Mouse (Mus musculus): ENCODE measurements around the gene Rnf180. TPM values are rescaled to one million over a fixed set of nuclear protein-coding genes. Genes with fewer than 3 reads are reported as not detected.

Rnf180 gene
- polyA plus RNA-seq, 1 experiment from 2014 or later: 3.2 TPM

DNA sequence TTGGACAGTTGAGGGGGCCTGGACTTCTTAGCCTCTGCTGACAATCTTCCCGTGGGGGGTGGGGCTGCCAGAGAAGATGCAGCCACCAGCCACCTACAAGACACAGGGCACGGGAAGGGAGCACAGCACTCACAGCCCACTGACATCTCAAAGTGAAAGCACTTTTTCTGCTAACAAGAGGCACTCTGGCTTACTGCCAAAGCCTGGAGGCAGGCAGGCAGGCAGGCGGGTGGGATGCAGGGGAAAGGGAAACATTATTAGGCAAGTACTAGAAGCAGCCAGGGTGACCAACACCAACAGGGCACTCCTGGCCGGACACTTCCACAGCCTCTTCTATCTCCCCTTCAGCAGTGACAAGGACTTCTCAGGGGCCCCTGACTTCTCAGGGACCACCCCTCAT is 2.8 kb downstream of the Rnf180 start:
- H3K27ac ChIP-seq: no peak overlapping the region
- H3K36me3 ChIP-seq: no peaks in the 10 kb centered on the region
- H3K9me3 ChIP-seq: no peaks in the 10 kb centered on the region
- WGBS: 28% methylated on average over 4 of the region's 4 CpGs
- DNase-seq (ENCODE audit: low spot score): no peak
- H3K27me3 ChIP-seq (ENCODE audit: insufficient read depth, poor library complexity, severe bottlenecking): peaks cover 13% of the 10 kb centered on the region
- no peak overlapping the region for H3K4me3 ChIP-seq
- H3K4me1 ChIP-seq: peaks cover 7% of the 10 kb centered on the region

DNA sequence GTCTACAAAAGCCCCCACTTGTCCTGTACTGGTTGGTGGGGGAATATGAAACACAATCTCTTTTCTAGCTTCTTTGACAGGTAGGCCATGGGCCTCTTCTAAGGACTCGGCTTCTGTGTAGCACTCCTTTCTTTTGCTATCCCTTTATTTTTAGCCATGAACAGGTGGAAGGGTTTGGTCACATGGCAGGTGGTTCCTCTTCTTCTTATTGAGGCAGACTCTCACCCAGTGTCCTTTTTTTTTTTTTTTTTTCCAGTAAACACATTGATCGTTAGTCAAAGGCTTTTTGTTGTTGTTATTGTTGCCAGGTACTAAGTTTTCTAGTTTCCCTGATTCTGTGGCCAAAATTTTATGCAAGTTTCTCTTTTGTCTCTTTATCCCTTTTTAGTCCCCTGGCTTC is 4.0 kb downstream of the Rnf180 start:
- H3K4me1 ChIP-seq: peaks cover 7% of the 10 kb centered on the region
- no peaks in the 10 kb centered on the region for H3K9me3 ChIP-seq
- H3K27me3 ChIP-seq (ENCODE audit: insufficient read depth, poor library complexity, severe bottlenecking): peaks cover 10% of the 10 kb centered on the region
- H3K36me3 ChIP-seq: no peaks in the 10 kb centered on the region
- WGBS: 90% methylated on average over 2 of the region's 2 CpGs
- no peak overlapping the region for H3K27ac ChIP-seq
- no peak for DNase-seq (ENCODE audit: low spot score)
- no peak overlapping the region for H3K4me3 ChIP-seq

DNA sequence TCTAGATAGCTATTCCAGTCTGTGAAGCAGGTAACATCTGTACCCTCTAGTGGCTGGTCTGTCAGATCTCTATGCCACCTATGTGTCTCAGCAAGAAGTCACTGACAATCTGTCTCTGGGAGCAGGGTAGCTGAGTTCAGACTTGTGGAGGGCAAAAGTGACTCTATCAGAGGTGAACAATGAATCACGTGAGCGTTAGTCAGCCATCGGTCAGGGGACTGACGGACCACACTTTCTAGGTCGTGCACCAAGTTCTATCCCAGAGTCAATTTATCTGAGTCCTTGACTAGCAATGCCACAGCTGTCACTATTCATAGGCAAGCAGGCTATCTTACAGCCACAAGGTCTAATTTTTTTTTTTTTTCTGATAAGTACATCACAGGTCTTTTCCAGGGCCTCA is 4.6 kb downstream of the Rnf180 start:
- H3K9me3 ChIP-seq: no peaks in the 10 kb centered on the region
- WGBS: 79% methylated on average over 5 of the region's 5 CpGs
- H3K27ac ChIP-seq: no peak overlapping the region
- H3K27me3 ChIP-seq (ENCODE audit: insufficient read depth, poor library complexity, severe bottlenecking): peaks cover 5% of the 10 kb centered on the region
- peaks cover 7% of the 10 kb centered on the region for H3K4me1 ChIP-seq
- no peak overlapping the region for H3K4me3 ChIP-seq
- DNase-seq (ENCODE audit: low spot score): no peak
- no peaks in the 10 kb centered on the region for H3K36me3 ChIP-seq

DNA sequence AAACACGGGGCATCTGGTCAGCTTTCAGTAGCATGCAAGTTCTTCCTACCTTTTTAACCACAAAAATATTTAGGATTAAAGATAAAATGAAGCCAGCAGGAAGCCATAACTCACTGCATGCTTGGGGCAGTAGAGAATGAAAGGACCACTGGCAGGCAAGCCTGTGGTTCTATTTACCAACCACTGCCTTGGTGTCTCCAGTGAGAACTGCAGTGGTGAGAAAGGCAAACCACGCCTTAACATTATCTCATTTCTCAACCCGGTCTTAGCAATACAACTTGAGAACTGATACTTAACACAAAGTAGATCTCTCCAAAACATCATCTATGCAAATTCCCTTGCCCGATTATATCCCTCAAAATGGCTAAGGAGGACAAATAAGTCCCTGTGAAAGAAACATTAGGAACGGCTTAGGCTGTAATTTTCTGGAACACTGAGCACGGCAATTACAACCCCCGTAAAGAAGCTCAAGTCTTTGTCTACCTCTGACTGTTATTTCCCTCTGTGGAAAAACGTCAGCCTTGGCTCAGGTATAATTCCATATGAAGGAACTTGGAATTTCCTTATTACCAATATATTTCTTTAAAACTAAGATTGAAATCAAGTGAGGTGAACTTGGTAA is 15.1 kb downstream of the Rnf180 start:
- DNase-seq (ENCODE audit: low spot score): no peak
- Histone ChIP-seq H3K36me3 (no peaks in the 10 kb centered on the region), H3K4me1 (no peaks in the 10 kb centered on the region), H3K27ac (no peak overlapping the region), H3K9me3 (no peaks in the 10 kb centered on the region), H3K27me3 (ENCODE audit: insufficient read depth, poor library complexity, severe bottlenecking) (no peaks in the 10 kb centered on the region), H3K4me3 (no peak overlapping the region)
- 80% methylated on average over 8 of the region's 8 CpGs for WGBS

DNA sequence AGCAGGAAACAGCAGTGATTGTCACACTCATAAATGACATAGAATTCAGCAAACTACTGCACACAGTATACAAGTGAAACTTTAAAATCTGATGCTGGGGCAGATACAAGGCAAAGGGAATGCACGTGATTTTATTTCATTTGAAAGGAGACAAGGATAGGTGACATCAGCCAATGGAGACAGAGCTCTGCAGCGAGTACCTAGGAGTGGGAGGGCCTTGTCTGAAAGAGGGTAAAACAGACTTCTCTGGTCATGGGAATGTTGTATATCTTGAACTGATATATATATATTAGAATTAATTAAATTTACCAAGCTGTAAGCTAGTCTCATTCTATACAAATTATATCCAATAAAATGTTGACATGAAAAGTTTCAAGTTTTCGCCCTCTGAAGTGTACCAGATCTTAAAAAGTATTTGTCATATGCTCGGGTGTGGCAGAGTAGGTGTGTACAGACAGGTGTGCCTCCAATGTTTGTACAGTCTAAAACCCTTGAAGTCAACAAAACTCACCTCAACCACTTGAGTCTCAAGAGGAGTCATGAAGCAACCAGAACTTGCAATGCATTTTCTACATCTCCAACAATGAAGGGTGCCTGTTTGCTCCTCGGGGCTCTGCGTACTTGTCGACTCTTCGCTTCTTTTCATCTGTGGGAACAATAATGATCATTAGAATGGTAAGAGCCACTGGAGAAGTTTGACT is 24.1 kb downstream of the Rnf180 start:
- no peak for DNase-seq (ENCODE audit: low spot score)
- Histone ChIP-seq H3K4me1 (no peaks in the 10 kb centered on the region), H3K27ac (no peak overlapping the region), H3K4me3 (no peak overlapping the region), H3K27me3 (ENCODE audit: insufficient read depth, poor library complexity, severe bottlenecking) (no peaks in the 10 kb centered on the region), H3K36me3 (peaks cover 2% of the 10 kb centered on the region; the same call in 1 of the 2 replicates), H3K9me3 (peaks cover 10% of the 10 kb centered on the region)
- 89% methylated on average over 8 of the region's 8 CpGs for WGBS

DNA sequence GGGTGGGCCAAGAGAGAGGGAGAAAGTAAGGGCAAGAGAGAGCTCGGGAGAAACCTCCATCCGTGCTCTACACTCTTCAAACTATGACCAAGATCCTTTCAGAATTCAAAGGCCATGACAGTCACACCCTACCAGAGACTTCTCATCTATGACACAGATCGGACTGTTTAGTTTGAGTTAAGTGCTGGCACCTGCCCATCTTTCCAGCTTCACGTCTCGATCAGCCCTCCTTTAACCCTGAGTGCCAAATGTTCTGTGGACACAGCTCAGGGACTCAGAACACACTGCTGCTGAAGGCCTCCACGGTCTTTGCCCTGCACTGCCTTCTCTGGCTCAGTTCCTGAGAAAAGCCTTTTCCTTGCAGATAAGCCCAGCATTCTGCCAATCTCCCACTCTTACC is 27.2 kb downstream of the Rnf180 start:
- no peak for DNase-seq (ENCODE audit: low spot score)
- Histone ChIP-seq H3K4me3 (no peak overlapping the region), H3K36me3 (no peaks in the 10 kb centered on the region), H3K4me1 (no peaks in the 10 kb centered on the region), H3K27me3 (ENCODE audit: insufficient read depth, poor library complexity, severe bottlenecking) (no peaks in the 10 kb centered on the region), H3K27ac (no peak overlapping the region), H3K9me3 (peaks cover 1% of the 10 kb centered on the region)
- 76% methylated on average over 6 of the region's 6 CpGs for whole genome bisulfite sequencing

DNA sequence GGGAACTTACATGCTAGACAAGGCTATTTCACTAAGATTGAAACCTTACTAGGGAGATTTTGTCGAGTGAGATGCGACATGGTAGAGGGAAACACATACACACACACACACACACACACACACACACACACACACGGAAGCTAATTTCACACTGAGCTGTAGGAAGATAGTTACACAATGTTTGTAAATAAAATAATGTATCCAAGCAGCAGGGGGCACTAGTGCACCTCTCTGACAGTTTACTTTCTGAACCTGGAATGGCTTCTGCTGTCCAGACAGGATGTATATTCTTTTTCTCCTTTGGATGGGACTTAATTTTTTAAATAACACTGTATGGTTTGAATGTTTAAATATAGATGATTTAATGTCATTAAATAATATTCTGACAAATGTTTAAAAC is 27.9 kb downstream of the Rnf180 start:
- Histone ChIP-seq H3K4me3 (no peak overlapping the region), H3K27ac (no peak overlapping the region), H3K27me3 (ENCODE audit: insufficient read depth, poor library complexity, severe bottlenecking) (no peaks in the 10 kb centered on the region), H3K9me3 (no peaks in the 10 kb centered on the region), H3K4me1 (no peaks in the 10 kb centered on the region), H3K36me3 (no peaks in the 10 kb centered on the region)
- 59% methylated on average over 3 of the region's 3 CpGs for WGBS
- no peak for DNase-seq (ENCODE audit: low spot score)

DNA sequence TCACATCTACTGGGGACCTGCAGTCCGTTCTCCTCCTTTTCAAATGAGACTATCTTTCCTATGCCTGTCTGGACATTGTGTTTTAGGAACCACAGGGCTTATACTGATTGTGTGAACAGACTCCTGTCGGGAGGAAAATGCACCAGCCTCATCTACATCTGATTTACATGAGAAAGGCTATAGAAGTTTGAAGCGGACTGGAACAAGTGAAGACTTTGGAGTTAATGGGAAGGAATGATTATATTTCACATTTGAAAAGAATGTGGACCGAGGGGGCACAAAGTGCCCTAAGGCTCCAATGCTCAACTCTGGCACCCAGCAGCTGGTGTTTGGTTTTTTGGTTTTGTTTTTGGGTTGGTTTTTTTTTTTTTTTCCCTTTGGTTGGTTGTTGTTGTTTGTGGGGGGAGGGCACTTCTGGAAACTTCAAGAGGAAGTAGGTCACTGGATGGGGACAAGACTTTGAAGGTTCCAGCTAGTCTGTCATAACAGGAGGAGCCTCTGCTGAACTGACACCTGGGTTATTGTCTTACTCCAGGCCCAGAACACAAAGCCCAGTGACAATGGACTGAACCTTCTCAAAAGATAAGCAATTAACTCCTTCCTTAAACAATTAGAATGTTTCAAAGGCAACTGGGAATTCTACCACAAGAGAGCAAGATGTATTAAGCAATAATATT is 37.7 kb downstream of the Rnf180 start:
- Histone ChIP-seq H3K27me3 (ENCODE audit: insufficient read depth, poor library complexity, severe bottlenecking) (no peaks in the 10 kb centered on the region), H3K36me3 (no peaks in the 10 kb centered on the region), H3K9me3 (no peaks in the 10 kb centered on the region), H3K4me3 (no peak overlapping the region), H3K27ac (no peak overlapping the region), H3K4me1 (no peaks in the 10 kb centered on the region)
- DNase-seq (ENCODE audit: low spot score): no peak
- WGBS: 70% methylated on average over 4 of the region's 4 CpGs

DNA sequence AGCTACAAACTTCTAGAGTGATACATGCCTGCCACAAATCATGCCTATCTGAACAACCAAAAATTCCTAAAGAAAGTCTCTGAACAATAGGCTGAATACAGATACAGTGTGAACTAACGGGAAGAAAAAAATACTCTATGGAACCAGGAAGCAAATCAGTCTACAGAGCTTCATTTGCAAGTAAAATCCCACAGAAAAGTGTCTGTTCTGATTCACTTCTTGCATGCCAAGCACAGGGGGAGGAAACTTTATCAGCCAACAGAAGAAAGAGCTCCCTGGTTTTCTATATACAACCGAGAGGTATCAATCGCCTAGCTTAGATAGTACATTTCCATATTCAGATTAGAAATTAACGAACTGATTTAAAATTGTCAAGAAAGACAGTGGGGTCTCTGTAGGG is 43.8 kb downstream of the Rnf180 start:
- H3K36me3 ChIP-seq: no peaks in the 10 kb centered on the region
- no peak for DNase-seq (ENCODE audit: low spot score)
- H3K9me3 ChIP-seq: no peaks in the 10 kb centered on the region
- WGBS: 48% methylated on average over 4 of the region's 4 CpGs
- no peaks in the 10 kb centered on the region for H3K27me3 ChIP-seq (ENCODE audit: insufficient read depth, poor library complexity, severe bottlenecking)
- no peak overlapping the region for H3K27ac ChIP-seq
- H3K4me1 ChIP-seq: 0 out of 2 replicates have a peak, but pooled peaks cover 10% of the 10 kb centered on the region
- no peak overlapping the region for H3K4me3 ChIP-seq

DNA sequence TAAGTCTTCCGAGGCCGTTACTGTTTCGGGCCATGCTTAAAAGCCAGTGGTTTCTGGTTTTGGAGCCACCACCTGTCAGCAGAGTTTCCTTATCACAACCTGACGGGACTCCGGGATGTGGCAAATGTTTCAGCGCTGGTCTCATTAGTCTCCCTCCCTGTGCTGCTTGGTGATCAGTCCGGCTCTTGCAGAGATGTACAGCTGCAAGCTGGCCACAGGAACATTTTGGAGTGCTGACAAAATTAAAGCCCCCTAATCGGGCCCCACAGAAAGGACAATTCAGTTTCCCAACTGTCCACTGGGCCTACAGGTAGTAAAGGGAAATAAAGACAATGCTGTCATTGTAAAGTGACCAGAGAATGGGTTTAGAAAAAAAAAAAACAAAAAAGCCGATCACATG is 44.4 kb downstream of the Rnf180 start:
- no peak for DNase-seq (ENCODE audit: low spot score)
- no peaks in the 10 kb centered on the region for H3K27me3 ChIP-seq (ENCODE audit: insufficient read depth, poor library complexity, severe bottlenecking)
- H3K9me3 ChIP-seq: no peaks in the 10 kb centered on the region
- 23% methylated on average over 9 of the region's 9 CpGs for whole genome bisulfite sequencing
- 0 out of 2 replicates have a peak overlapping the region, but pooled peaks have one; percentile 37 for H3K27ac ChIP-seq
- no peaks in the 10 kb centered on the region for H3K36me3 ChIP-seq
- peak overlapping the region; percentile 5; the same call in 1 of the 2 replicates for H3K4me3 ChIP-seq
- 0 out of 2 replicates have a peak, but pooled peaks cover 10% of the 10 kb centered on the region for H3K4me1 ChIP-seq

DNA sequence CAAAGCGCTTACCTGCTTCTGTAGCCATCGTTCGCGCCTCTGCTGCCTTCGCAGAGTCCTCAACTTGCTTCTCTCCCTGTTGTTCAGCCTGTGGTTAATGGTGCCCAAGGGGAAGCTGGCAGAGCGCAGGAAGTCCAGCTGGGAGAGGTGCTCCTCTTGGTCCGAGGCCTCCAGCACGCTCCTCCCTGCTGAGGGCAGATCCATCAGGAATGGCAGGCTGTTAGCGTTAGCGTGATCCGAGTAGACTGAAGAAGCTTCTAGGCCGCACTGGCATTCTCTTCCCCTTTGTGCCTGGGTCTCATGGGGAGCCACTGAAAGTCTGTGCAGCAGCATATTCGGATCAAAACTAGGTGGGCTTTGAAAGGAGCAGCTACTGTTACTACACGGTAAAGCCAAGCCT is 45.0 kb downstream of the Rnf180 start:
- Histone ChIP-seq H3K4me1 (0 out of 2 replicates have a peak, but pooled peaks cover 10% of the 10 kb centered on the region), H3K27ac (no peak overlapping the region), H3K9me3 (no peaks in the 10 kb centered on the region), H3K4me3 (no peak overlapping the region), H3K27me3 (ENCODE audit: insufficient read depth, poor library complexity, severe bottlenecking) (no peaks in the 10 kb centered on the region), H3K36me3 (no peaks in the 10 kb centered on the region)
- no peak for DNase-seq (ENCODE audit: low spot score)
- WGBS: 77% methylated on average over 14 of the region's 14 CpGs

DNA sequence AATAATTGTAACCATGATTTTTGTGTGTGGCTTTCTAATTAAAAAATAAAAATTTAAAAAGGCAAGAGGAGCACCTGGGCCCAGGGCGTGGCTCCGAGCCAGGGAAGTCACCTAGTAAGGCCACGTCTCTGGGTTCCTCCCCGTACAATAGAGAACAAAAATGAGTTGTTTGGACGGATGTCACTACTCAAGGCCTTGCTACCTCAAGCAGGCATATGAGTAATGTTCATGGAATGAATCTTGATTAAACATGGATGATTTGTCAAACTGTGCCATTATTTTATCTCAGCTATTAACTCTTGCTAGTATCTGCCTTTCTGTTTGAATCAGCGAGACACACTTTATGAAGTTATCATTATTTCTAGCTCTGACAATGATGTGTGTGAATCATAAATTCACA is 46.9 kb downstream of the Rnf180 start:
- H3K4me3 ChIP-seq: no peak overlapping the region
- H3K9me3 ChIP-seq: no peaks in the 10 kb centered on the region
- WGBS: 88% methylated on average over 6 of the region's 6 CpGs
- no peak for DNase-seq (ENCODE audit: low spot score)
- H3K27ac ChIP-seq: no peak overlapping the region
- H3K27me3 ChIP-seq (ENCODE audit: insufficient read depth, poor library complexity, severe bottlenecking): no peaks in the 10 kb centered on the region
- H3K4me1 ChIP-seq: 0 out of 2 replicates have a peak, but pooled peaks cover 10% of the 10 kb centered on the region
- no peaks in the 10 kb centered on the region for H3K36me3 ChIP-seq

DNA sequence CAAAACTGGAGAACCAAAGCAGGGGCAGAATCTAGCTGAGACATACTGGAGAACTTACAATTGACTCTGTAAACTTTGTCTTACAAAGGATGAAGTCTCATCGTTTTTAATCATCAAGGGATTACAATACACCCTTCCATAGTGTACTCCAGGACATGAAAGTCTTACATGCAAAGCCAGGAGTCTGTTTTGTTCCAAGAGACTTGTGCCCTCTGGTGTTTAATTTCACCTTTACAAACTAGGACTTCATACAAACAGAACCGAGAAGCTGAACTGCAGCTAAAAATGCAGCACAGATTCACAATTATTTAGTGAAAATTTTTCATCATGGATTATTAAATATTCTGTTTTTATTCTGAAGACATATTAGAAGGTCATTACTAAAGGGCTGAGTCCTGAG is 53.8 kb downstream of the Rnf180 start:
- 77% methylated on average over 2 of the region's 2 CpGs for WGBS
- H3K4me1 ChIP-seq: no peaks in the 10 kb centered on the region
- H3K9me3 ChIP-seq: no peaks in the 10 kb centered on the region
- no peak overlapping the region for H3K4me3 ChIP-seq
- H3K27me3 ChIP-seq (ENCODE audit: insufficient read depth, poor library complexity, severe bottlenecking): no peaks in the 10 kb centered on the region
- DNase-seq (ENCODE audit: low spot score): no peak
- H3K36me3 ChIP-seq: no peaks in the 10 kb centered on the region
- no peak overlapping the region for H3K27ac ChIP-seq
